Mouse (Mus musculus): ENCODE data around the gene Mpi.

Gene Mpi

DNA sequence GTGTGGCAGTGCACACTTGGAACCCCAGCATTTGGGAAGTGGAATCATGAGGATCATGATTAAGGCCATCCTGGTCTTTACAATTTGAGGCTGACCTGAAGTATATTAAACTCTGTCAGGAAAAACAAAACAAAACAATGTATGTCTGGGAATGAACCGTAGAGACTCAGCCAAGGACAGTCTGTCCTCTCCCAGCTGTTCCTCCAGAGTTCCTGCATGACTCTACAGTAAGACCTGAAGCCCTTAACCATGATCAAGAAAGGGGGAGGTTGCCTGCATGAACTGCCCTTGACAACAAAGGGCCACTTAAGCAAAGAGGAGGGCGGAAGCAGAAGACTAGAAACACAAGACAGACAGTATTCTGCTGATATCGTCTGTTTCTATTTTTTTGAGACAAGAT lies 23.0 kb upstream of the Mpi start:
- peaks cover 2% of the 10 kb centered on the region; the same call in 1 of the 2 replicates for H3K36me3 ChIP-seq (ENCODE audit: control insufficient read depth, insufficient read depth, low read length, poor library complexity, severe bottlenecking)
- no peaks in the 10 kb centered on the region for H3K27me3 ChIP-seq (ENCODE audit: control insufficient read depth, insufficient read depth, low read length, poor library complexity, severe bottlenecking)
- no peak for DNase-seq (ENCODE audit: low read depth, low spot score)

DNA sequence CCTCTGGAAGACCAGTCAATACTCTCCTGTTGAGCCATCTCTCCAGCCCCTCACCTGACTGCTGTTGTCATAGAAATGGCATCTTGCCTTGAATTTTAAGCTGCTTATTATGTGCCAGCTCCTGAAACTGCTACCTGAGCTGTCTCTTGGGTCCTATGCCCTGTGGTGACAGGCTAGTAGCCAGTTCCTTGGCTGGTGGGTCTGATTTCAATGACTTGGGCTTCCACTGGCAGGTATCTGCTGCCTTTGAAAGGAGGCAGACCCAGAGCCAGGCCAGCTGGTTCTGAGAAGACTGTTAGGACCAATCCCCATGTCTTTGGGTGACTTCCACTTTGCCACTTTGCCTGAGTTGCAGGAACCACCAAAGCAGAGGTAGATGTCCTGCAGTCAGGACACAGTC lies 21.8 kb upstream of the Mpi start:
- Histone ChIP-seq H3K36me3 (ENCODE audit: control insufficient read depth, insufficient read depth, low read length, poor library complexity, severe bottlenecking) (peaks cover 2% of the 10 kb centered on the region; the same call in 1 of the 2 replicates), H3K27me3 (ENCODE audit: control insufficient read depth, insufficient read depth, low read length, poor library complexity, severe bottlenecking) (no peaks in the 10 kb centered on the region)
- no peak for DNase-seq (ENCODE audit: low read depth, low spot score)

DNA sequence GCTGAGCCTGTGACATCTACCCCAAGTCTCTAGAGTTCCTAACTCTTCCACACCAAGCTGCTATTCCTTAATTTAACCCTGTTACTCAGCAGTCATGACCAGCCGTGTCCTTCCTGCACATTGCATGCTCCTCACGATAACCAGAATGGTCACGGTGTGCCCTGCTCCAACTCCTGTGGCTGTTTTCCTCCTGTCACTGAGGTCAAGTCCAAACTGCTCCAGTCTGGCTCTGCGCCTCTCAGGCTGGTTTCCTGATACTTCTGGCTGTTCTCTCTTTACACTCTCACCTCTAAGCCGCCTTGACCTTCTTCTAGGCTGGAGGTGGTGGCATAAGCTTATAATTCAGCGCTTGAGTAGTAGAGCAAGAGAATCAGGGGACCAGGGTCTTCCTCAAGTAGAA lies 15.9 kb upstream of the Mpi start:
- Histone ChIP-seq H3K27me3 (ENCODE audit: control insufficient read depth, insufficient read depth, low read length, poor library complexity, severe bottlenecking) (no peaks in the 10 kb centered on the region), H3K36me3 (ENCODE audit: control insufficient read depth, insufficient read depth, low read length, poor library complexity, severe bottlenecking) (peaks cover 7% of the 10 kb centered on the region)
- no peak for DNase-seq (ENCODE audit: low read depth, low spot score)

DNA sequence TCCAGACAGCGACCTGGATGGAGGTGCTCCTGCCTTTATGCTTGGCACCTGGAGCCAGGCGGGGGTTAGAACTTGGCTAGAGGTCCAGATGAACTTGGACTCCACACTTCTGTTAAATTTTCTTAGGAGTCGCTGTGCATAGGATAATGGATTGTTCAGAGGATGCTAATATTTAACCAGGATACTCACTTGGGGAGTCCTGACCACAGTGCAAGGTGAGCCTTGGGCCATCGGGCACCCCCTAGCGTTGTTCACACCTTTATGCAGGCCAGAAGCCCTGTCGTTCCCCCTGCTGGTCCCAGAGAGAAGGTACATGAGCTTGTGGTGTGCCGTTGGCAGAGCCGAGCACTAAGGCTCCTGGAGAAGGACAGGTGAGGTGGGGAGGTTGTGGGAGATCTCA lies 14.3 kb upstream of the Mpi start:
- no peak for DNase-seq (ENCODE audit: low read depth, low spot score)
- Histone ChIP-seq H3K27me3 (ENCODE audit: control insufficient read depth, insufficient read depth, low read length, poor library complexity, severe bottlenecking) (no peaks in the 10 kb centered on the region), H3K36me3 (ENCODE audit: control insufficient read depth, insufficient read depth, low read length, poor library complexity, severe bottlenecking) (peaks cover 7% of the 10 kb centered on the region)

DNA sequence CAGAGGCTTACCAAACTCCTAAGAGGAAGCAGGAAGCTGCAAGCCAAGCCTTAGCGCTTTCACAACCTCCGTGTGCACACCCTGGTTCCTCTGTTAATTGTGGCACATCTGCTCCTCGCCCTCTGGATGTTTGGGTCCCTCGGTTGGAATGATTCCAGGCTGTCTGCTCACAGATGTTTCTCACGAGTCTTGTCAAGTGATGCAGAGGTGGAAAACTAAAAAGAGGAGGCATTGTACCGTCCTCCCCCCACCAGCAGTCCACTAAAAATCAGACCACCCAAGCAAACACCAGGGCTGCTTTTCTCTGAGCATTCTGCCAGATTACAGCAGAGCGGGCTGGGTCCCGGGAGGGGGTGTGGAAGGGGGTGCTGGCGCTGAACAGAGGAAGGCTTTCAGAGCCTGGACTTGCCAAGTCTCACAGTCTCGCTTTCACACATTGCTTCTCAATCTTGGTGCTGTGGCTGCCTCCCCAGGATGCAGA lies 13.2 kb upstream of the Mpi start:
- peaks cover 7% of the 10 kb centered on the region for H3K36me3 ChIP-seq (ENCODE audit: control insufficient read depth, insufficient read depth, low read length, poor library complexity, severe bottlenecking)

DNA sequence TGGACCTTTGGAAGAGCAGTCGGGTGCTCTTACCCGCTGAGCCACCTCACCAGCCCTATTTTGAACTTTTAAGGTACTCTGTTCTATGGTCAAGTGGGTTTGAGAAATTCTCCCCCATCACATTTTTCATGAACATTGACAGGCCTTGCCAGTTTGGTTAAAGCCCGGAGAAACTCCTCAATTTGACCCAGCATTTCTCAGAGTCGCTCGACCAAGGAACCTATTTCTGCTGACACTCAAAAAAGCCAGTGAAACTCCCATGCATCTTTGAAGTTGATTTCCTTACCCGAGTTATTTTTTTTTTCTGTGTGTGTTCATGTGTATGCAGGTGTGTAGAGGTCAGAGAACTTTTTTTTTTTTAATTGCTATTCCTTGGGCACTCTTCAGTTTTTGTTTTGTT lies 12.0 kb upstream of the Mpi start:
- no peaks in the 10 kb centered on the region for H3K27me3 ChIP-seq (ENCODE audit: control insufficient read depth, insufficient read depth, low read length, poor library complexity, severe bottlenecking)
- DNase-seq (ENCODE audit: low read depth, low spot score), result no peak
- peaks cover 7% of the 10 kb centered on the region for H3K36me3 ChIP-seq (ENCODE audit: control insufficient read depth, insufficient read depth, low read length, poor library complexity, severe bottlenecking)

More for the DNA sequence above, 13.2 kb upstream of the Mpi start:
- H3K27me3 ChIP-seq (ENCODE audit: control insufficient read depth, insufficient read depth, low read length, poor library complexity, severe bottlenecking), result no peaks in the 10 kb centered on the region
- peak; percentile 24 for DNase-seq (ENCODE audit: low read depth, low spot score)

DNA sequence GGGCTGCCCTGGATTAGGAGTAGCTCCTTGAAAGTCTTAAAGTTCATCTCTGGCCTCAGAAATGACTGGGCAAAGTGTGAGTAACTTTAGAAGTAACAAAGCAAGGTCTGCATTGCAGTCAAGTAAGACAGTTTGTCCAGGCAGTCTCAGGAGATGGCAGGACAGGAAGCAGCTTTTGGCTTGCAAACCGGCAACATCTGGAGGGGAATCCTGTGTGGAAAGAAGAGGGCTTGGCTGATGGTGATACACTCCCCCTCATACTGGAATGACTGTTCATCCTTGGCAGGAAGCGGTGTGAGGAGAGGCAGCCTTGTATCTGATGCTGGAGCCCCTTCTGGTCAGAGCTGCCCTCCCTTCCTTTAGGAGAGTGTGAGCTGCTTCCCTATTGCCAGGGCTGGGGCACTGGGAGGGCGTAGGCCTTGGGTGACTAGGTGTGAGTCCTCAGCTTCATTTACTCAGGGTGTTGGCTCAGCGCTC lies 10.4 kb upstream of the Mpi start:
- Histone ChIP-seq H3K36me3 (ENCODE audit: control insufficient read depth, insufficient read depth, low read length, poor library complexity, severe bottlenecking) (peaks cover 4% of the 10 kb centered on the region), H3K27me3 (ENCODE audit: control insufficient read depth, insufficient read depth, low read length, poor library complexity, severe bottlenecking) (no peaks in the 10 kb centered on the region)
- DNase-seq (ENCODE audit: low read depth, low spot score), result no peak

DNA sequence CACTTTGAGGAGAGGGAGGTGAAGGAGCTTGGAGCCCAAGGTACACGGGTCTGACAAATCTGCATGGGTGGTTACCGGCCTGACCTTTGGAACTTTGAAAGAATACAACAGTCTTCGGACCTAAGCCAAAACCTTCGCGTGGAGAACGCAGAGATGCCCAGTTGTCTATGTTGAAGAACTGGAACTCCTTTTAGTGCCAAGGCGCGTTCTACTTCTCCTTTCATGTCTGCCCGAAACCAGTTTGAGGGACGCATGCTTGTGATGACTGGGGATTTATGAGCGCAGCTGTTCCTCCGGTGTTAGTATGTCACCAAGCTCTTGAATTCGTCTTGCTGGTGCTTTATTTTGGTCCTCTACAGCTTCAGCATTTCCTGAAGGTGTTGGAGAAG lies 9.1 kb upstream of the Mpi start:
- peak; percentile 77 for DNase-seq (ENCODE audit: low read depth, low spot score)
- Histone ChIP-seq H3K36me3 (ENCODE audit: control insufficient read depth, insufficient read depth, low read length, poor library complexity, severe bottlenecking) (no peaks in the 10 kb centered on the region), H3K27me3 (ENCODE audit: control insufficient read depth, insufficient read depth, low read length, poor library complexity, severe bottlenecking) (no peaks in the 10 kb centered on the region)

DNA sequence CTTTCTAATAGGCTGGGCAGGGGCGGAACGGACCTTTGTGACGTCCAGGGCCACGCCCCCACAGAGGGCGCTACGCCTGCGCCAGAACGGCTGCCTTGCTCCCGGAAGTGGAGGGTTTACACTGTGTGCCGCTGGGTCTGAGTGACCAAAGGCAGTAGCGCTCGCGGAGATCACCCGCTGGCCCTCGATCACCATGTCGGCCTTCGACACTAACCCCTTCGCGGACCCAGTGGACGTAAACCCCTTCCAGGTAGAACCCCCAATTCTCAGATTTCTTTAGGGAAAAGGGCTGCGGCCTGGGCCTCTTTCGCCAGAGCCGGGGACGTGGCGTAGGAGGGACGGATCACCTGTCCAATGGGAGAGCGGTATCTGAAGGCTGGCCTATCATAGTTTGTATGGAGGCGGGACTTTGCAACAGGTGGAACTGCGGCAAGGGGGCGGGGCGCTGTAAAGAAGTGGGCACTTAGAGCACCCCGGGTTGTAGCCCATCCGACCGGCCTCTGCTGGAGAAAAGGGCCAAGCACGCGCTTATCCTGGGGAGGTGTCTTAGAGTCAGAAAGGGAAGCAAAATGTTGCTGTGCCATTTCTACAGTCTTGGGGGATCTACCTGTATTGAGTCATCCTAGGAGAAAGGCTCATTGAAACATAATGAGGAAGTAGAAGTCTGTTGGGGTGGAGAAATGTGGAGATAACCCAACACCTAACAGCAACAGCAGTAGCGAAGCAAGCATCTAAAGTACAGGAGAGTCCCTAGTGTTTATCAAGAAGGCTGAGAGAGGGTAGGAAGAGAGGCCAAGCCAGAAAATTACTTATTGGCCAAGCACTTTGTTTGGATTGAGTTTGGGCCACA lies 8.5 kb upstream of the Mpi start, which contains the start of gene Scamp2:
Gene Scamp2, plus strand, starts transcription at position 83 of the 850 bp plus-strand sequence.
- Histone ChIP-seq H3K36me3 (ENCODE audit: control insufficient read depth, insufficient read depth, low read length, poor library complexity, severe bottlenecking) (no peaks in the 10 kb centered on the region), H3K27me3 (ENCODE audit: control insufficient read depth, insufficient read depth, low read length, poor library complexity, severe bottlenecking) (no peaks in the 10 kb centered on the region)
- peak; percentile 95 for DNase-seq (ENCODE audit: low read depth, low spot score)

DNA sequence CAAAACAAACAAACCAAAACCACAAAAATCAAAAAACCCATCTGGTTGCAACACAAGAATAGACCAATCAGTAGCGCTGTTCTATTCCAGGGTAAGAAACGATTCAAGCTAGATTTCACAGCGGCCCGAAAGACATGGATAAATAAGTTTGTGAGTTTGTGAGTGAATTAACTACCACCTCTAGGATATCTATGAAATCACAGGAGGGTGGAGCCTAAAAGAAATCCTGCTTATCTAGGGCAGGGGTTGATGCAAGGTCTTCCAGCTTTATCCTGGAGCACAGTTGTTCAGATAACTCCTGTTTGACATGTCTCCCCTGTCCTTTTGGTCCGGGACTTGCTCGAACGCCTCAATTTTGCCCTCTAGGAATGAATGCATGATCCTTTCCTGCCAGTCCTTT lies 7.7 kb upstream of the Mpi start:
- DNase-seq (ENCODE audit: low read depth, low spot score), result no peak
- no peaks in the 10 kb centered on the region for H3K36me3 ChIP-seq (ENCODE audit: control insufficient read depth, insufficient read depth, low read length, poor library complexity, severe bottlenecking)
- no peaks in the 10 kb centered on the region for H3K27me3 ChIP-seq (ENCODE audit: control insufficient read depth, insufficient read depth, low read length, poor library complexity, severe bottlenecking)

DNA sequence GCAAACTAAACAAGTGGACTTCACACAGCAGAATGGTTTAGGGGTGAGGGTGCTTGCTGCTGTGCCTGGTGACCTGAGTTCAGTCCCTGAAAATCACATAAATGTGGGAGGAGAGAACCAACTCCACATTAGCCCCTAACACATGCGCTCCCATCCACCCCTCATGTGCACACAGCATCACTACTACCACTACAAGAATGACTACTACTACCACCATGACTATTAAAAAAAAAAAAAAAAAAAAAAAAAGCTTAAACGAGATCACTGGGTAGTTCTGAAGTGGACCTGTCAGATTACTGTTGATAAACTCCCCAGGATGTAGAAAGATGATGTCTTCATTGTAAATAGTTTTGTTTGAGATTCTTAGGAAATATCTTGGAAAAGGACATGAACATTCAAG lies 7.0 kb upstream of the Mpi start:
- H3K36me3 ChIP-seq (ENCODE audit: control insufficient read depth, insufficient read depth, low read length, poor library complexity, severe bottlenecking), result no peaks in the 10 kb centered on the region
- DNase-seq (ENCODE audit: low read depth, low spot score), result no peak

DNA sequence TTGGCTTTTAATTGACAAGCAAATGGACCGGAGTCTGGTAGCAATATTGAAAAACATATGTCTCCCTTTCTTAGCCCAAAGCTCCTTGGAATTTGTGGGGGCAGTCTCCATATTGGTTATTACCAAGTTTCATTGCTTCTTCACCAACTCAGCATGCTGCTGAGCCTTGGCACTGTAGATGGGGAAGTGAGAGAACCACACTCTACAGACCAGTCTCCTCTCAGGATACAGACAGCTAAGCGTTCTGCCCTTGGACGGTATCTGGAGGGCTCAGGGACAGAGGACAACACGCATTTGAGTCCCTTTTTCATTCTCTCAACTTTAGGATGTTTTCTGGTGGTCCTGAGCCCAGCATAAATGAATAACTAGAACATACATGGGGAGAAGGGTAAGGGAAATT lies 6.1 kb upstream of the Mpi start:
- Histone ChIP-seq H3K27me3 (ENCODE audit: control insufficient read depth, insufficient read depth, low read length, poor library complexity, severe bottlenecking) (no peaks in the 10 kb centered on the region), H3K36me3 (ENCODE audit: control insufficient read depth, insufficient read depth, low read length, poor library complexity, severe bottlenecking) (no peaks in the 10 kb centered on the region)
- DNase-seq (ENCODE audit: low read depth, low spot score), result peak; percentile 27

More for the DNA sequence above, 7.0 kb upstream of the Mpi start:
- H3K27me3 ChIP-seq (ENCODE audit: control insufficient read depth, insufficient read depth, low read length, poor library complexity, severe bottlenecking), result no peaks in the 10 kb centered on the region

DNA sequence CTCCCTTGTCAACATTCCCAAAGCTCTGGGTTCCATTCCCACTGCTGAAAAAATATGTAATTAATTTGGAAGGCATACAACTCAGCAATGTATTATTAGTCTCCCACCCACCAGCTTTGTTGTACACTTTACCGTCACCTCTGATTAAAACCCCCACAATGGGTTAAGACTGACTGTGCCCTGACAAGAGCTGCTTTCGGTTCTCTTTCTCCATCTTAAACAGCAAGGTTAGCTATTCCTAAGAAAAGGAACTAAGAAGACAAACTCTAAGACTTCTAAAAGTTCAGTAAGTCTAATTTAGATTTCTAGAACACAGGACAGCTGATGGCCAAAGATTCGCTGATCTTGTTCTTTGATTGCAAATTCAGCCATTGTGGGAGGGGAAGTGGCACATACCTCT lies 4.7 kb upstream of the Mpi start:
- Histone ChIP-seq H3K36me3 (ENCODE audit: control insufficient read depth, insufficient read depth, low read length, poor library complexity, severe bottlenecking) (no peaks in the 10 kb centered on the region), H3K27me3 (ENCODE audit: control insufficient read depth, insufficient read depth, low read length, poor library complexity, severe bottlenecking) (no peaks in the 10 kb centered on the region)
- DNase-seq (ENCODE audit: low read depth, low spot score), result no peak

DNA sequence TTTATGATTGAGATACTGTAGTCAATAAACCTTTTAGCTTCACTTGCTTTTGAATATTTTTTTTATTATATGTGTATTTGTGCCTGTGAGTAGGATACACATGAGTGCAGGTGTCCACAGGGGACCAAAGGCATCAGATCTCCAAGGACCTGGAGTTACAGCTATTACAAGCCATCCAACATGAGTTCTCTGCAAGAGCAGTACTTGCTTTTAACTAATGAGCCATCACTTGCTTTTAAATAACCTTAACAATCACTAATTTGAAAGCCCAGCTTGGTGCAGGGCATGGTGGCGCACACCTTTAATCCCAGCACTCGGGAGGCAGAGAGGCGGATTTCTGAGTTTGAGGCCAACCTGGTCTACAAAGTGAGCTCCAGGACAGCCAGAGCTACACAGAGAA lies 2.2 kb upstream of the Mpi start:
- Histone ChIP-seq H3K36me3 (ENCODE audit: control insufficient read depth, insufficient read depth, low read length, poor library complexity, severe bottlenecking) (no peaks in the 10 kb centered on the region), H3K27me3 (ENCODE audit: control insufficient read depth, insufficient read depth, low read length, poor library complexity, severe bottlenecking) (no peaks in the 10 kb centered on the region)
- DNase-seq (ENCODE audit: low read depth, low spot score), result no peak

DNA sequence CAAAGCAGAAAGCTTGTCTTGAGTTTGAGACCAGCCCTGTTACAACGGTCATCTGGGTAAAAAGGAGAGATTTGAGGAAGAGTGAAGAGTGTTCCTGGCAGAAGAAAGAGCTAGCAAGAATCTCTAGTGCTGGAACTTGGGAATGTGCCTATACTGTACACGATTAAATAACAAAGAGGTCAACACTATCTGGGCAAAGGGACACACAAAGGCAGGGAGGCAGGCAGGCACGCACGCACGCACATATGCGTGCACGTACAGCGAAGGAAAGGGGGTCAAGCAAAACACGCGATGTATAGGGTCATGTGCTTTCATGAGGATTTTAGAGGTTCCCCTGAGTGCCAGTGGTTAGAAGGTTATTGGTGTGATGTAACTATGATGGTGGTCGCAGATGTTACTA lies 556 bp upstream of the Mpi start:
- no peaks in the 10 kb centered on the region for H3K27me3 ChIP-seq (ENCODE audit: control insufficient read depth, insufficient read depth, low read length, poor library complexity, severe bottlenecking)
- no peaks in the 10 kb centered on the region; the same call in 1 of the 2 replicates for H3K36me3 ChIP-seq (ENCODE audit: control insufficient read depth, insufficient read depth, low read length, poor library complexity, severe bottlenecking)
- no peak for DNase-seq (ENCODE audit: low read depth, low spot score)

All from splenic B cell, adult 2 months (primary cell).